Mouse (Mus musculus): ENCODE results near the gene Pltp.

- no peak for TF ChIP-seq POLR2A (IDR thresholded peaks at IDR 0.05; ENCODE audit: borderline replicate concordance, insufficient read depth, low read length)
- no peak for TF ChIP-seq CTCF (IDR thresholded peaks at IDR 0.05; ENCODE audit: borderline replicate concordance, insufficient read depth, low read depth, low read length)
Measured at GRCm38 (mm10) chr2:164882619-164883018, 25.1 kb upstream of the Pltp start.

Measured in cerebellum, adult 2 months (tissue).